Mouse (Mus musculus) cortical plate, adult 2 months (tissue): ENCODE results near the gene Bcam.
A peak's percentile ranks its signal among the peaks of the same experiment; 100 is the strongest.

Experiments used
- CTCF ChIP-seq: fragments of 200-500 bp; IDR thresholded peaks from 2 replicates; pipeline ENCODE4 v1.5.1; 2011; ENCODE audit warnings: mild to moderate bottlenecking, control low read depth, low read length; ENCODE audit not compliant: insufficient read depth; ENCODE audit errors: extremely low read depth
- POLR2A ChIP-seq: fragments of 200-500 bp; IDR thresholded peaks from 2 replicates; pipeline ENCODE4 v1.6.1; 2011; ENCODE audit warnings: mild to moderate bottlenecking, low read length, control low read depth; ENCODE audit not compliant: insufficient read depth; ENCODE audit errors: extremely low read depth

GRCm38 (mm10) chr7:19800764-19801163 lies 29.9 kb upstream of the Bcam start:
- TF ChIP-seq CTCF = peak; percentile 75
- TF ChIP-seq POLR2A = no peak
